In genomic region chr14:8258752-8259151, GRCm38 (mm10) we compare ENCODE assay signal across 12 mouse cellular contexts. TPM values are rescaled to one million over a fixed set of nuclear protein-coding genes. Genes with fewer than 3 reads are reported as not detected.
DNase-seq lines count a peak whose midpoint lies in the region; ATAC-seq and TF ChIP-seq lines count a peak whose summit lies in the region.
"Had no signal": no experiment of that assay in that cellular context is flagged by ENCODE, and none has a peak within 500 bp of the region (broad histone marks: within the 10 kb centered on the region; RNA-seq: fewer than 3 reads in every experiment).

No protein-coding gene starts in this region.

- H3K4me1 ChIP-seq in liver, postnatal 0 days (ENCODE audit: insufficient read depth) = peaks cover 4% of the 10 kb centered on the region; the same call in 1 of the 2 replicates
- H3K4me1 ChIP-seq in stomach, postnatal 0 days (replicated peaks; ENCODE audit: control insufficient read depth, insufficient read depth) = no peaks in the 10 kb centered on the region

- H3K27me3 ChIP-seq in liver, postnatal 0 days (ENCODE audit: insufficient read depth, low read length) = no peaks in the 10 kb centered on the region
- H3K27me3 ChIP-seq in stomach, postnatal 0 days (ENCODE audit: control insufficient read depth, insufficient read depth, low read length) = no peaks in the 10 kb centered on the region
- H3K27me3 ChIP-seq: limb, embryonic 13.5 days had no signal

- DNase-seq in adrenal gland, postnatal 14 days = peak; percentile 36
- no peak for DNase-seq in adrenal gland, postnatal 25 days
- peak; percentile 26 for DNase-seq in urinary bladder, postnatal 14 days (ENCODE audit: low spot score)
- no peak for DNase-seq in urinary bladder, postnatal 10 days (ENCODE audit: low spot score)
- peak; percentile 24 for DNase-seq in liver, postnatal 0 days
- peak; percentile 73 for DNase-seq in stomach, postnatal 0 days (ENCODE audit: low spot score)
- no peak for DNase-seq in neural tube, embryonic 10.5 days (ENCODE audit: extremely low spot score, low spot score)

- no peak for TF ChIP-seq CTCF in liver, postnatal 0 days (IDR thresholded peaks at IDR 0.05; ENCODE audit: low read depth)
- TF ChIP-seq CTCF in stomach, postnatal 0 days (IDR thresholded peaks at IDR 0.05; ENCODE audit: low read depth) = no peak

- ATAC-seq in liver, postnatal 0 days = peak; percentile 54
- ATAC-seq in stomach, postnatal 0 days (ENCODE audit: low FRiP score, low TSS enrichment) = peak; percentile 91
- no peak for ATAC-seq in inflammation-experienced regulatory T-cells, adult 6 months

- no peak for TF ChIP-seq EP300 in liver, postnatal 0 days (IDR thresholded peaks at IDR 0.05; ENCODE audit: low read depth)
- TF ChIP-seq EP300 in stomach, postnatal 0 days (optimal IDR thresholded peaks at IDR 0.05) = no peak

- no peaks in the 10 kb centered on the region for H3K9me3 ChIP-seq in liver, postnatal 0 days (ENCODE audit: low read length)
- no peaks in the 10 kb centered on the region for H3K9me3 ChIP-seq in stomach, postnatal 0 days (ENCODE audit: control insufficient read depth, low read length)
- H3K9me3 ChIP-seq: limb, embryonic 13.5 days had no signal

- no peaks in the 10 kb centered on the region for H3K36me3 ChIP-seq in liver, postnatal 0 days (replicated peaks; ENCODE audit: insufficient read depth, low read length)
- H3K36me3 ChIP-seq in stomach, postnatal 0 days (ENCODE audit: control insufficient read depth, insufficient read depth, low read length) = no peaks in the 10 kb centered on the region
- H3K36me3 ChIP-seq: limb, embryonic 13.5 days had no signal

- WGBS in liver, postnatal 0 days (ENCODE audit: insufficient replicate concordance) = 41% methylated on average over 3 of the region's 3 CpGs
- 58% methylated on average over 3 of the region's 3 CpGs for WGBS in stomach, postnatal 0 days

- H3K9ac ChIP-seq in liver, postnatal 0 days (replicated peaks) = peak overlapping the region; percentile 74
- no peak overlapping the region for H3K9ac ChIP-seq in stomach, postnatal 0 days (ENCODE audit: low read length)
- H3K9ac ChIP-seq: limb, embryonic 13.5 days had no signal

- peak overlapping the region; percentile 96 for H3K27ac ChIP-seq in liver, postnatal 0 days (ENCODE audit: low read depth)
- no peak overlapping the region for H3K27ac ChIP-seq in stomach, postnatal 0 days (replicated peaks)
- H3K27ac ChIP-seq: hindbrain, postnatal 0 days; limb, embryonic 13.5 days had no signal

- peak overlapping the region; percentile 43 for H3K4me3 ChIP-seq in liver, postnatal 0 days (ENCODE audit: low read depth, low read length)
- H3K4me3 ChIP-seq in stomach, postnatal 0 days (ENCODE audit: low read depth, low read length) = no peak overlapping the region
- H3K4me3 ChIP-seq: limb, embryonic 13.5 days had no signal

- H3K4me2 ChIP-seq in liver, postnatal 0 days (ENCODE audit: low read depth, low read length) = peak overlapping the region; percentile 69
- H3K4me2 ChIP-seq in stomach, postnatal 0 days (replicated peaks; ENCODE audit: low read depth) = no peak overlapping the region
- H3K4me2 ChIP-seq: limb, embryonic 13.5 days; midbrain, embryonic 11.5 days had no signal

RNA-seq across cellular contexts. Expression of gene Acox2, which starts 0.4 kb away (rescaled TPM):
- 2.2 and 30.4 TPM in 2 replicates for total RNA-seq in adrenal gland, postnatal 14 days (2021)
- total RNA-seq in adrenal gland, postnatal 25 days (2021) = 0.43 and 1.5 TPM in 2 replicates
- polyA plus RNA-seq in liver, postnatal 0 days (2015; fragmentation: Nextera tagmentation; extraction: Ambion mirVana) = 64.9 and 66.7 TPM in 2 replicates
- 6.0 and 7.2 TPM in 2 replicates for polyA plus RNA-seq in stomach, postnatal 0 days (2015; fragmentation: Nextera tagmentation; extraction: Ambion mirVana)
- not detected for polyA plus RNA-seq in inflammation-experienced regulatory T-cells, adult 6 months (2017; shearing (Covaris generic))
- total RNA-seq: hindbrain, postnatal 0 days had no signal
- polyA plus RNA-seq: C2C12; limb, embryonic 13.5 days; midbrain, embryonic 11.5 days had no signal

RNA-seq across cellular contexts. Expression of gene Kctd6, which starts 44.8 kb away (rescaled TPM):
- 12.3 and 15.4 TPM in 2 replicates for total RNA-seq in adrenal gland, postnatal 14 days (2021)
- 12.9 and 13.7 TPM in 2 replicates for total RNA-seq in adrenal gland, postnatal 25 days (2021)
- polyA plus RNA-seq in liver, postnatal 0 days (2015; fragmentation: Nextera tagmentation; extraction: Ambion mirVana) = 9.7 and 10.0 TPM in 2 replicates
- 12.9 and 13.8 TPM in 2 replicates for polyA plus RNA-seq in stomach, postnatal 0 days (2015; fragmentation: Nextera tagmentation; extraction: Ambion mirVana)
- 1 to 10 TPM; 1.9 to 3.6 (median 3.0) TPM for polyA plus RNA-seq in inflammation-experienced regulatory T-cells, adult 6 months (2017; shearing (Covaris generic))

RNA-seq across cellular contexts. Expression of gene Fam107a, which starts 59.1 kb away (rescaled TPM):
- 5.0 and 8.7 TPM in 2 replicates for total RNA-seq in adrenal gland, postnatal 14 days (2021)
- 1.6 and 2.9 TPM in 2 replicates for total RNA-seq in adrenal gland, postnatal 25 days (2021)
- not detected in 2 replicates for polyA plus RNA-seq in liver, postnatal 0 days (2015; fragmentation: Nextera tagmentation; extraction: Ambion mirVana)
- polyA plus RNA-seq in stomach, postnatal 0 days (2015; fragmentation: Nextera tagmentation; extraction: Ambion mirVana) = 0.31 and 0.36 TPM in 2 replicates
- not detected for polyA plus RNA-seq in inflammation-experienced regulatory T-cells, adult 6 months (2017; shearing (Covaris generic))
- polyA plus RNA-seq: C2C12 had no signal

Comparison
In these comparisons a context has a peak if more than half of its experiments do, and no peak if none do; other contexts are left out.
1. DNase-seq: peak in adrenal gland, postnatal 14 days (single experiment), urinary bladder, postnatal 14 days (single experiment), liver, postnatal 0 days (single experiment) and stomach, postnatal 0 days (single experiment); none in adrenal gland, postnatal 25 days (single experiment), urinary bladder, postnatal 10 days (single experiment) and neural tube, embryonic 10.5 days (single experiment).